Mouse (Mus musculus) embryonic fibroblast, embryonic 13.5 days (primary cell): ENCODE measurements around the gene Gm16181. TPM values are rescaled to one million over a fixed set of nuclear protein-coding genes. Genes with fewer than 3 reads are reported as not detected.
A peak's percentile ranks its signal among the peaks of the same experiment; 100 is the strongest.

Source experiments
- H3K27ac ChIP-seq: 2 replicates; pipeline ENCODE4 v1.5.1; 2012; ENCODE audit warnings: low read length, control low read depth, inconsistent platforms; ENCODE audit not compliant: insufficient read depth
- H3K4me1 ChIP-seq: 2 replicates; pipeline ENCODE4 v1.6.1; 2011; ENCODE audit warnings: low read length; ENCODE audit not compliant: control insufficient read depth, insufficient read depth
- H3K4me3 ChIP-seq: 2 replicates; pipeline ENCODE4 v1.5.1; 2011; ENCODE audit warnings: mild to moderate bottlenecking, control low read depth, low read length; ENCODE audit not compliant: insufficient read depth
- CTCF ChIP-seq: IDR thresholded peaks from 2 replicates; pipeline ENCODE4 v1.5.1; 2011; ENCODE audit warnings: mild to moderate bottlenecking, control low read depth, low read length, moderate library complexity, borderline replicate concordance; ENCODE audit not compliant: insufficient read depth
- POLR2A ChIP-seq: IDR thresholded peaks from 2 replicates; pipeline ENCODE4 v1.6.1; 2011; ENCODE audit warnings: low read depth, mild to moderate bottlenecking, control low read depth, low read length, moderate library complexity
- polyA plus RNA-seq: library from polyadenylated mRNA; stranded (reverse); fragments of >200 nt; gene quantifications from 2 replicates; pipeline ENCODE4 v1.2.4, GENCODE M21; 2011; ENCODE audit warnings: low read depth; ENCODE audit not compliant: missing spikeins, insufficient read length

Gm16181 gene
- polyA plus RNA-seq, 1 experiment = not detected

DNA sequence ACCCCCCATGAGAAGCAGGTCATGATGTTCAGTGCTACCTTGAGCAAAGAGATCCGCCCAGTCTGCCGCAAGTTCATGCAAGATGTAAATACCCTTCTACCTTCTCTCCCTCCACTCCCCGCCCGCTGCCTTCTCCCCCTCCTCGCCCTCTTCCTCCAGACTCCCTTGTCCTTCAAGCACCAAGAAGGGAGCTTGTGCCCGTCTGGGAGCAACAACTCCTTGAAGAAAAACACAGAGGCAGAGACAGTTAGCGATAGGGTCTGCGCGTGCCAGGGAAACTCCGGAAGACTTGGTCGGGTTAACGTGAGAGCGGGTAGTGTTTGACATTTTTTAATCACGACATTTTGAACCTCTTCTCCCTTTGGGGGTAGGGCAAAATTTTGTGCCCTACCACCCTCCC lies 28.4 kb downstream of the Gm16181 start:
- Histone ChIP-seq H3K4me1 (peaks cover 12% of the 10 kb centered on the region), H3K27ac (no peak overlapping the region), H3K4me3 (no peak overlapping the region)
- TF ChIP-seq CTCF = no peak
- TF ChIP-seq POLR2A = no peak

DNA sequence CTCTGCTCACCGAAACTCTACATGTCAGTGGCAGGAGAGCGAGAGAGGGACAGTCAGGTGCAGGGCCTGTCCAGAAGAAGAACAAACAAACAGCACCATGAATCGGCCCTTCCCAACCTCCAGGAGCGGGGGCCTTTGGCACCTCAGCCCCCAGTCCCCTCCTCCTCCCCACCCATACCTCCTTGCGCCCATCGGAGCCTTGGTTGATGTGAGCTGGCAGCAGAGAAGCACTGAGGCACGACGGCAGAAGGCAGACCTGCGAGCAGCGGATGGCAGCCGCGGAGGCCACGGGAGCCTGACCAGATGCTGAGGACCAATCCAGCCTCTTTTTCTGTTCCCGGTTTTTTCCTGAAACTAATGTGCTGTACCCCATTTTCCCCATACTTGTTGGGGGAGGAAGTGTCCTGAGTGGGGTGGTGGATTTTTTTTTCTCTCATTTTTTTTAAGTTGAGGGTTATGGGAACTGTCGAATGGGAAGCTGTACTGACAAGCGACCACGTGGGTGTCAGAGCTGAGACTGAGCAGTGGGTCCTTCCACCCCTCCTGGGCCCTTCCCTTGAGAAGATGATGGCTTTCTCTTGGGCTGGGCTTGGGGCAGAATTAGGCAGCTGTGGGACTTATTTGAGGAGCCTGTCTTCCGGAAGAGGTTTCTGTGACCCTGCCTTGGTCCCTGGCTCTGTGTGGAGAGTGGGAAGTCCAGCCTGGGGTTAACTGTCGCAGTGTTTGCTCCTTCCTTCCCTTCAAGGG lies 29.0 kb downstream of the Gm16181 start:
- H3K4me1 ChIP-seq = peaks cover 6% of the 10 kb centered on the region; the same call in 1 of the 2 replicates
- TF ChIP-seq CTCF (no peak), POLR2A (no peak)
- H3K27ac ChIP-seq = no peak overlapping the region
- no peak overlapping the region for H3K4me3 ChIP-seq

DNA sequence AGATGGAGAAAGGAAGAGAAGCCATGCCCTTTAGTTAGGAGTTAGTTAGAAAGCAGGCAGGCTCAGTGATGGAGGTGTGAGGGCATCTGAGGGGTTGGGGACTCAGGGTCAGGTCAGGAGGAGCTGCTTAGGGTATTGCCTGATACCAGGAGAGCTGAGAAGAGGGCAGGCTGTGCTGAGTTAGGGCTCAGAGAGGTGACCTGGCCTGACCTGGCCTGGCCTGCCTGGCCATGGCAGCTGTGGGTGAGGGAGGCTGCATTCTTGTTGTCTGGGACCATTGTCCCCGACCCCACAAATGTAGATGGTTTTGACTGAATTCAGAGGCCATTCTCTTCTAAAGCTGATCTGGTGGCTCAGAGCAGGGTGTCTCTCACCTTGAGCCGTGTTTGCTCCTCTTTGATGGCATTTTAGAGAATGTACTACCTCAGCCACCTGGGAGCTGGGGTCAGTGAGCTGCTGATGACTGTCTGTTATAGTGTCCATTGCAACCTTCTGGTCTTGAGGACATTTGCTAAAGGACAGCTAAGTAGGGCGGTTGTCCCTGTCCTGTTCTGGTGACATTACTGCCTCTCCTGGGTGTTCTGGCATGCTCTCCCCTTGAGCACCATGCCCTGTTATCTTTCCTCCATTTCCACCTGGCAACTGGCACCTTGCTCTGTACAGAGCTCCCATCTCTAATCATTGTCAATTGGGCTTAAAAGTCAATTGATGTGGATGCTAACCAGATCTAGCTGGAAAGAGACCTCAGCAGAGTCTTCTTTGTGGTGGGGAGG lies 29.9 kb downstream of the Gm16181 start:
- Histone ChIP-seq H3K4me3 (no peak overlapping the region), H3K4me1 (0 out of 2 replicates have a peak, but pooled peaks cover 3% of the 10 kb centered on the region), H3K27ac (no peak overlapping the region)
- TF ChIP-seq POLR2A (no peak), CTCF (no peak)

DNA sequence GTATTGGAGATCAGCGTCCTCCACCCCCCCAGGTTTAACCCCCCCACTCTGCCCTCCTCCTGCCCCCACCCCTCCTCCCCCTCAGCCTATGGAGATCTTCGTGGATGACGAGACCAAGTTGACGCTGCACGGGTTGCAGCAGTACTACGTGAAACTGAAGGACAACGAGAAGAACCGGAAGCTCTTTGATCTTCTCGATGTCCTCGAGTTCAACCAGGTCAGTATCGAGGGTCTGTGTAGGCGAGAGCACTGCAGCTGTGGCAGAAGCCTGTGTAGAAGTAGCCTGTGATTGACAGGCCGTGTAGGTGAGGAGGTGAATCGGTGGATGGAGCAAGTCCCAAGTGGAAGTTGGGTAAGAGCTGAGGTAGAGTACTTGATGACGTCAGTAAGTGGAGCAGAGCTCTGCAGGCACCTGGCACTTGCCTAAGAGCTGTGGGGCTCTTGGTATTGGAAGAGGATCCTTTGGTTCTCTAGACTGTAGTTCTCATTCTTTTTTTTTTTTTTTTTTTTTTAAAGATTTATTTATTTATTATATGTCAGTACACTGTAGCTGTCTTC lies 30.6 kb downstream of the Gm16181 start:
- H3K4me3 ChIP-seq = no peak overlapping the region
- H3K27ac ChIP-seq = no peak overlapping the region
- 0 out of 2 replicates have a peak, but pooled peaks cover 1% of the 10 kb centered on the region for H3K4me1 ChIP-seq
- TF ChIP-seq CTCF (no peak), POLR2A (no peak)

DNA sequence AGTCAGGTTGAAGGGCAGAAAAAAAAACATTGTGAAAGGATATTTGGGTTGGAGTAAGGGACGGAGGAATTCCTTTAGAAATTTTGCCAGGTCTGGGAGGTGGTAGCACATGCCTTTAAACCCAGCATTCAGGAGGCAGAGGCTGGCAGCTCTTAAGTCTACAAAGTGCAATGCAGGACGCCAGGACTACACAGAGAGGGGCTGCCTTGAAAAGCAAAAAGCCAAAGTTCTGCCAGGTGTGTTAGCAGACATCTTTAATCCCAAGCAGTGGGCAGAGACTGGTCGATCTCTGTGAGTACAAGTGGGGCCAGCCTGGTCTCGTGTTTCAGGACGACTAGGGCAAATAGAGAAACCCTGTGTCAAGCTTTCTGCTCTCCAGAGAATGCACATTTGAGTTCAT lies 31.3 kb downstream of the Gm16181 start:
- H3K27ac ChIP-seq = no peak overlapping the region
- H3K4me3 ChIP-seq = no peak overlapping the region
- TF ChIP-seq CTCF = no peak
- TF ChIP-seq POLR2A = no peak
- H3K4me1 ChIP-seq = no peaks in the 10 kb centered on the region

DNA sequence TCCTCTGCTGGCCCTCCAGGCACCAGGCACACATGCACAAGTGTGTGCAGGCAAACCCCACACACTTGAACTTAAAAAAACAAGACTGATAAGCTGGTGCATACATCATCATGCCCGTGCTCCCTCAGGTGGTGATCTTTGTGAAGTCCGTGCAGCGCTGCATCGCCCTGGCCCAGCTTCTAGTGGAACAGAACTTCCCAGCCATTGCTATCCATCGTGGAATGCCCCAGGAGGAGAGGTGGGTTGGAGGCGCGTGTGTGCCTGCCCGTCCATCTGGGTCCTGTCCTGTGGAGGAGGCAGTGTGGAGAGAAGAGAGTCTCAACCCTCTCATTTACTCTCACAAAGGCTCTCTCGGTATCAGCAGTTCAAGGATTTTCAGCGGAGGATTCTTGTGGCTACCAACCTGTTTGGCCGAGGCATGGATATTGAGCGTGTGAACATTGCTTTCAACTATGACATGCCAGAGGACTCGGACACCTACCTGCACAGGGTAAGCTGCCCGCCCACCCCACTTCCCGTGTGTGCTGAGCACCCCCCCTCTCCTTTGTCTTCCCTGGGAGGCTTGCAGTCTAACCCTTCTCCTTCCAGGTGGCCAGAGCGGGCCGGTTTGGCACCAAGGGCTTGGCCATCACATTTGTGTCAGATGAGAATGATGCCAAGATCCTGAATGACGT lies 32.1 kb downstream of the Gm16181 start:
- TF ChIP-seq POLR2A (no peak; the same call in 1 of the 2 replicates), CTCF (no peak)
- Histone ChIP-seq H3K4me3 (no peak overlapping the region), H3K27ac (no peak overlapping the region), H3K4me1 (no peaks in the 10 kb centered on the region)

DNA sequence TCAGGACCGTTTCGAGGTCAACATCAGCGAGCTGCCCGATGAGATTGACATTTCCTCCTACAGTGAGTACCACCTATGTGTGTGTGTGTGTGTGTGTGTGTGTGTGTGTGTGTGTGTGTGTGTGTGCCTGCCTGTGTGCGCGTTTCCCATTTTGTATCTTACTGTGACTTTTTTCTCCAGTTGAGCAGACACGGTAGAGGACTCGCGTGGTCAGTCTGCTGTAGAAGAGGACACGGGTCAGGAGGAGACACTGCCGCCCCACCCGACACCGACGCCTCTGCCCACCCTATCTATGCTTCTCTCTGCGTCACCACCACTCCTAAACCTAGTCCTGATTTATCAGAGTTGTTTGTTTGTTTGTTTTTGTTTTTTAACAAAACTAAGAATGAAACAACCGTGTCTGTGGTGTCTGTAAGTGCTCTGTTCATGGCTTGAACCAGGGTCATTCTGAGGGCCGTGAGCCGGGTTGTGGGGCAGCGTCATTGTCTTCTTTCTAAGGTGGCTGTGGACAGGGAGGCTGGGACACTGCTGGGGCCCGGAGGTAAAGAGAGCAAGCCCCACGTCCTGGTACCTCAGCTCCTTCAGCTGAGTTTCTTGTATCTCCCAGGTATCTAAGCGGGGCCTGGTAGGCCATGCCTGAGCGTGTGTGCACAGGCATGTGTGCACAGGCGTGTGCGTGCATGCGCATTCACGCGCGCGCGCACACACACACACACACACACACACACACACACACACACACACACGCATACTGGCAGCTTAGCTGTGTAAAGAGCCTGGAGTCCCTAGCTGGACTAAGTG lies 32.9 kb downstream of the Gm16181 start:
- Histone ChIP-seq H3K27ac (no peak overlapping the region), H3K4me3 (no peak overlapping the region), H3K4me1 (no peaks in the 10 kb centered on the region)
- TF ChIP-seq CTCF = no peak
- no peak for TF ChIP-seq POLR2A

DNA sequence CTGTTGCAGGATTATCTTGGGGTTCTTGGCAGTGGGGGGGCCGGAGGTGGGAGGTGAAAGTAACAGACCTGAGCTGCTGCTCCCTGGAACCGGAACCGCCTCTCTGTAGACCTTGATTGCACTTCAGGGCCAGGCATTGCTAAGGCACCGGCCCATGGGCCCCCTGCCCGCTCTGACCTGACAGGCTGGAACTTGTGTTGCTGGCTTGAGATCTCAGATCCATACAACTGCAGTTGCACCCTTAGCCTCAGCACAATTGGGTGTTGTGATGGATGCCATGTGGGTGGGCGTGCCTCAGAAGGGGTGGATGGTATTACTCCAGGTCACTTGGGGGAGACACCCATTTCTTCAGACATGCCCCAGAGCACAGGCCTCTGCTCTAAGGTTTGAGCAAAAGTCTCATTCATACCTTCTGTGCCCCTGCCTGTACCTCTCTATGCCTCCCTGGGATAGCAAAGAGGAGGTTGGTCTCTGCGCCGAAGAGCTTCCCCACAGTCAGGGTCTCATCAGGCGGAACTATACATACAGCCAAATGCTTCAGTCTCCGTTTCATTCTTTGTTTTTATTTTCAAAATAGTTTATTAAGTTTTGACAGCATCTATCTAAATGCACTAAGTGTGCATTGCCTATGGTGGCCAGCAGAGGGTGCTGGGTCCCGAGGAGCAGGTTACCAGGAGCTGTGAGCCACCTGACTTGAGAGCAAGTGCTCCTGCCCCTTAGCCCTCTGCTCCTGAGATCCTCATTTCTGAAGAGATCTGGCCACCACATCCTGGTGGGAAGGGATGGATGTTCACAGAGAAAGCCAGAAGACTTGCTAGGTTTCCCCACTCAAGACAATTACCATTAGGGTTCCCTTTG lies 33.8 kb downstream of the Gm16181 start:
- Histone ChIP-seq H3K4me3 (no peak overlapping the region), H3K4me1 (no peaks in the 10 kb centered on the region)
- no peak for TF ChIP-seq POLR2A
- TF ChIP-seq CTCF = peak; percentile 80; the same call in 1 of the 2 replicates

More for the DNA sequence above, 33.8 kb downstream of the Gm16181 start:
- H3K27ac ChIP-seq = no peak overlapping the region
